Mouse (Mus musculus) testis, adult 2 months (tissue): ENCODE measurements around the gene B3gnt6. TPM values are rescaled to one million over a fixed set of nuclear protein-coding genes. Genes with fewer than 3 reads are reported as not detected.

Experiments used
- H3K27ac ChIP-seq: fragments of 200-500 bp; 2 replicates; pipeline ENCODE4 v1.5.1; 2012; ENCODE audit warnings: low read depth, low read length; ENCODE audit not compliant: control insufficient read depth, insufficient read depth
- H3K27me3 ChIP-seq: fragments of 200-500 bp; 2 replicates; pipeline ENCODE4 v1.6.1; 2012; ENCODE audit warnings: mild to moderate bottlenecking, low read length, moderate library complexity; ENCODE audit not compliant: control insufficient read depth, insufficient read depth
- H3K36me3 ChIP-seq: fragments of 200-500 bp; 2 replicates; pipeline ENCODE4 v1.6.1; 2012; ENCODE audit warnings: mild to moderate bottlenecking, low read length; ENCODE audit not compliant: control insufficient read depth, insufficient read depth
- H3K4me1 ChIP-seq: fragments of 200-500 bp; 2 replicates; pipeline ENCODE4 v1.6.1; 2012; ENCODE audit warnings: low read length; ENCODE audit not compliant: control insufficient read depth, insufficient read depth
- H3K4me3 ChIP-seq: fragments of 200-500 bp; 2 replicates; pipeline ENCODE4 v1.5.1; 2012; ENCODE audit warnings: low read depth, mild to moderate bottlenecking, low read length, moderate library complexity, mixed read lengths; ENCODE audit not compliant: control insufficient read depth
- CTCF ChIP-seq: fragments of 200-500 bp; IDR thresholded peaks from 2 replicates; pipeline ENCODE4 v1.5.1; 2012; ENCODE audit warnings: low read depth, mild to moderate bottlenecking, inconsistent platforms, low read length, moderate library complexity; ENCODE audit not compliant: control insufficient read depth, insufficient read depth, insufficient replicate concordance
- POLR2A ChIP-seq: fragments of 200-500 bp; IDR thresholded peaks from 2 replicates; pipeline ENCODE4 v1.6.1; 2012; ENCODE audit warnings: low read depth, mild to moderate bottlenecking, inconsistent platforms, low read length, moderate library complexity; ENCODE audit not compliant: control insufficient read depth
- polyA plus RNA-seq: library from polyadenylated mRNA; depleted of rRNA; stranded (reverse); fragments of >200 nt; gene quantifications from 2 replicates; pipeline ENCODE4 v1.2.3, GENCODE M21; 2012; rRNA removed

B3gnt6 gene
- polyA plus RNA-seq = 0.05 and 0.06 TPM in 2 replicates

GRCm38 (mm10) chr7:98199381-98199780, at the start of gene B3gnt6:
B3gnt6 (minus strand) TSS chr7:98199481.
- Histone ChIP-seq H3K4me3 (no peak within 1 kb of the TSS), H3K36me3 (no peaks in the 10 kb centered on the region), H3K27me3 (no peaks in the 10 kb centered on the region), H3K27ac (no peak within 1 kb of the TSS), H3K4me1 (no peaks in the 10 kb centered on the region; the same call in 1 of the 2 replicates)
- TF ChIP-seq POLR2A = no peak
- no peak for TF ChIP-seq CTCF

GRCm38 (mm10) chr7:98236686-98237359, 37.5 kb upstream of the B3gnt6 start:
- H3K4me1 ChIP-seq = no peaks in the 10 kb centered on the region
- H3K27me3 ChIP-seq = no peaks in the 10 kb centered on the region
- H3K27ac ChIP-seq = no peak overlapping the region
- no peaks in the 10 kb centered on the region for H3K36me3 ChIP-seq
- H3K4me3 ChIP-seq = no peak overlapping the region
- TF ChIP-seq CTCF = no peak
- no peak for TF ChIP-seq POLR2A

- H3K27me3 ChIP-seq = no peaks in the 10 kb centered on the region
- no peaks in the 10 kb centered on the region for H3K4me1 ChIP-seq
- no peak overlapping the region for H3K4me3 ChIP-seq
- no peaks in the 10 kb centered on the region for H3K36me3 ChIP-seq
- H3K27ac ChIP-seq = no peak overlapping the region
- TF ChIP-seq CTCF = no peak
Measured at GRCm38 (mm10) chr7:98223796-98224195, 24.5 kb upstream of the B3gnt6 start.

- TF ChIP-seq POLR2A (no peak), CTCF (no peak)
- Histone ChIP-seq H3K4me1 (no peaks in the 10 kb centered on the region), H3K36me3 (no peaks in the 10 kb centered on the region)
Measured at GRCm38 (mm10) chr7:98216713-98217112, 17.4 kb upstream of the B3gnt6 start.

GRCm38 (mm10) chr7:98202946-98203345, 3.7 kb upstream of the B3gnt6 start:
- Histone ChIP-seq H3K36me3 (no peaks in the 10 kb centered on the region), H3K4me3 (no peak overlapping the region), H3K4me1 (no peaks in the 10 kb centered on the region), H3K27ac (no peak overlapping the region), H3K27me3 (no peaks in the 10 kb centered on the region)
- no peak for TF ChIP-seq POLR2A
- TF ChIP-seq CTCF = no peak

More at GRCm38 (mm10) chr7:98216713-98217112, 17.4 kb upstream of the B3gnt6 start:
- no peak overlapping the region for H3K27ac ChIP-seq
- H3K4me3 ChIP-seq = no peak overlapping the region
- no peaks in the 10 kb centered on the region for H3K27me3 ChIP-seq

GRCm38 (mm10) chr7:98201493-98202028, 2.3 kb upstream of the B3gnt6 start:
- Histone ChIP-seq H3K36me3 (no peaks in the 10 kb centered on the region), H3K4me1 (no peaks in the 10 kb centered on the region), H3K27me3 (no peaks in the 10 kb centered on the region), H3K4me3 (no peak overlapping the region), H3K27ac (no peak overlapping the region)
- no peak for TF ChIP-seq CTCF
- TF ChIP-seq POLR2A = no peak

- no peak for TF ChIP-seq CTCF
- TF ChIP-seq POLR2A = no peak
- Histone ChIP-seq H3K4me3 (no peak overlapping the region), H3K27me3 (no peaks in the 10 kb centered on the region), H3K36me3 (no peaks in the 10 kb centered on the region), H3K27ac (no peak overlapping the region), H3K4me1 (no peaks in the 10 kb centered on the region; the same call in 1 of the 2 replicates)
Measured at GRCm38 (mm10) chr7:98200396-98200795, 1.1 kb upstream of the B3gnt6 start.
